Mouse (Mus musculus) kidney, adult 2 months (tissue): ENCODE measurements around the gene Tmem44.

Experiments used
- CTCF ChIP-seq: fragments of 200-500 bp; conservative IDR thresholded peaks from 2 replicates; pipeline ENCODE4 v1.5.1; 2011; ENCODE audit warnings: low read depth, mild to moderate bottlenecking, control low read depth, low read length, moderate library complexity, mixed read lengths; ENCODE audit not compliant: insufficient read depth, insufficient read length
- POLR2A ChIP-seq: fragments of 200-500 bp; IDR thresholded peaks from one replicate; pipeline ENCODE4 v1.6.1; 2011; ENCODE audit warnings: low read depth, low read length, control low read depth

- TF ChIP-seq POLR2A = no peak
- no peak for TF ChIP-seq CTCF
These were observed 22.3 kb downstream of the Tmem44 start for GRCm38 (mm10) chr16:30528386-30528785.
